Mouse (Mus musculus): ENCODE data around the gene Slc5a7. TPM values are rescaled to one million over a fixed set of nuclear protein-coding genes. Genes with fewer than 3 reads are reported as not detected.

Slc5a7 gene
- not detected in 2 replicates for polyA plus RNA-seq (2012; ENCODE audit: low replicate concordance)

GRCm38 (mm10) chr17:54298934-54299333, at the start of gene Slc5a7:
Slc5a7 (minus strand) TSS chr17:54299034.

Data from leukemia stem cell, adult 10-12 weeks (primary cell).